In the genomic region with DNA sequence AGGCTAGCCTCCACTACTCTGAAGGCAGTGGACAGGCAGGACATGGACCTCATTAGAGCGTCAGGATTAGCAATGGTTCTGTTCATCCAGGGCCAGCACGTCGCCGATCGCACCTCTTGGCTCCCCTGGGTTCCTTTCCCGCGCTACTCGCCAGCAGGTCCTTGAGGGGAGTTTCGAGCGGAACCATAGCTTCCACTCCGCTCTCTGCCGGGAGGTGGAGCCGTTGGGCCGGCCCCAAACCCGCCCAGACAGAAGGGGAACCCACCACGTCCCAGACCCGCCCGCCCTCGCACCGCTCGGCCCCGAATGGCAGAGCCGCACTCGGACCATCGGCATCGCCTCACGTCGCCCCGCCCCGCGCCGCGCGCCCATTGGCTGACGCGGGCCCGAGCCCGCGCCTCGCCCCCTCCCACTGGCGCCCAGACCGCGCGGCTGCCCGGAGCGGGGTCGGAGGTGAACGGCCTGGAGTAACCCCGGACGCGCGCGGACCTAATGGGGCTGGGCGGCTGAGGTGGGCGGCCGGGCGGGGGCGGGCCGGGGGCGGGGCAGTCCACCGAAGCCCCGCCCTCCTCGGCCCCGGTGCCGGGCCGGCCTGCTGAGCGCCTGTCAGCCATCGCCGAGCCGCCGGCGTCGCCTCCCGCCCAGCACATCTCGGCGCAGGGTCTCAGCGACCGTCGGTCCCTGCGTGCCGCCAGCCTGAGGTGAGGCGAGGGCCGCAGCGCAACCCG, we compare ENCODE assay signal across 8 mouse cellular contexts. TPM values are rescaled to one million over a fixed set of nuclear protein-coding genes. Genes with fewer than 3 reads are reported as not detected.
DNase-seq lines count a peak whose midpoint lies in the region; ATAC-seq lines count a peak whose summit lies in the region.

No protein-coding gene starts in this region.

- WGBS in hindbrain, embryonic 14.5 days = 1% methylated on average over 60 of the region's 85 CpGs

- no peaks in the 10 kb centered on the region for H3K36me3 ChIP-seq in hindbrain, embryonic 14.5 days (replicated peaks; ENCODE audit: control insufficient read depth, insufficient read depth)

- H3K4me3 ChIP-seq in hindbrain, embryonic 14.5 days (replicated peaks; ENCODE audit: low read length) = peak overlapping the region; percentile 82

- peak overlapping the region; percentile 85 for H3K9ac ChIP-seq in hindbrain, embryonic 14.5 days

- ATAC-seq in hindbrain, embryonic 14.5 days (ENCODE audit: low FRiP score) = peak; percentile 97

- H3K27me3 ChIP-seq in hindbrain, embryonic 14.5 days (ENCODE audit: control insufficient read depth, insufficient read depth, low read length) = no peaks in the 10 kb centered on the region

- peaks cover 21% of the 10 kb centered on the region for H3K4me1 ChIP-seq in hindbrain, embryonic 14.5 days (replicated peaks; ENCODE audit: control insufficient read depth, insufficient read depth, low read length)

- no peaks in the 10 kb centered on the region for H3K9me3 ChIP-seq in hindbrain, embryonic 14.5 days (ENCODE audit: control insufficient read depth, low read length)

- peak; percentile 86 for DNase-seq in T-cell, adult 2 months (ENCODE audit: low spot score)
- peak; percentile 95 to 98 for DNase-seq in cerebellum, postnatal 25 days
- peak; percentile 82 to 89 for DNase-seq in frontal cortex, postnatal 25 days (ENCODE audit: low spot score in 2 of 2)
- peak; percentile 92 for DNase-seq in hindbrain, embryonic 14.5 days (ENCODE audit: low spot score)
- peak; percentile 91 to 93 for DNase-seq in layer of hippocampus, postnatal 36 days
- peak; percentile 97 for DNase-seq in lung, postnatal 25 days (ENCODE audit: low spot score)
- peak; percentile 92 for DNase-seq in retina, adult 2 months (ENCODE audit: low read depth, low spot score)
- DNase-seq in thymus, postnatal 25 days = peak; percentile 88

- H3K27ac ChIP-seq in hindbrain, embryonic 14.5 days = peak overlapping the region; percentile 90

- peak overlapping the region; percentile 69 for H3K4me2 ChIP-seq in hindbrain, embryonic 14.5 days (replicated peaks)

RNA-seq across cellular contexts. Expression of a gene that starts 12.1 kb away (rescaled TPM):
- polyA plus RNA-seq in hindbrain, embryonic 14.5 days (2014; fragmentation: Nextera tagmentation; extraction: Ambion mirVana) = 0.17 TPM in 1 of 2 replicates, not detected in the other
- not detected for total RNA-seq in layer of hippocampus, postnatal 36 days (2021)

RNA-seq across cellular contexts. Expression of a gene that starts 49.9 kb away (rescaled TPM):
- 36.2 and 40.7 TPM in 2 replicates for polyA plus RNA-seq in hindbrain, embryonic 14.5 days (2014; fragmentation: Nextera tagmentation; extraction: Ambion mirVana)
- 10 to 100 TPM; 71.1 to 73.3 TPM for total RNA-seq in layer of hippocampus, postnatal 36 days (2021)

RNA-seq across cellular contexts. Expression of a gene that starts 50.0 kb away (rescaled TPM):
- polyA plus RNA-seq in hindbrain, embryonic 14.5 days (2014; fragmentation: Nextera tagmentation; extraction: Ambion mirVana) = 27.6 and 28.1 TPM in 2 replicates
- 10 to 100 TPM; 28.6 to 32.9 TPM for total RNA-seq in layer of hippocampus, postnatal 36 days (2021)

Comparison
In these comparisons a context has a peak if more than half of its experiments do, and no peak if none do; other contexts are left out.
1. Peak in every context shown above with its lines: DNase-seq, ATAC-seq, H3K4me3 ChIP-seq and H3K27ac ChIP-seq.